Mouse (Mus musculus) spleen, adult 2 months (tissue): ENCODE data around the gene Synpo2.

Experiments
- CTCF ChIP-seq: fragments of 200-500 bp; IDR thresholded peaks from 2 replicates; pipeline ENCODE4 v1.5.1; 2011; ENCODE audit warnings: mild to moderate bottlenecking, inconsistent platforms; ENCODE audit not compliant: insufficient read depth, insufficient read length, insufficient replicate concordance; ENCODE audit errors: extremely low read depth
- POLR2A ChIP-seq: fragments of 200-500 bp; IDR thresholded peaks from 2 replicates; pipeline ENCODE4 v1.6.1; 2011; ENCODE audit warnings: low read depth, low read length, inconsistent platforms

DNA sequence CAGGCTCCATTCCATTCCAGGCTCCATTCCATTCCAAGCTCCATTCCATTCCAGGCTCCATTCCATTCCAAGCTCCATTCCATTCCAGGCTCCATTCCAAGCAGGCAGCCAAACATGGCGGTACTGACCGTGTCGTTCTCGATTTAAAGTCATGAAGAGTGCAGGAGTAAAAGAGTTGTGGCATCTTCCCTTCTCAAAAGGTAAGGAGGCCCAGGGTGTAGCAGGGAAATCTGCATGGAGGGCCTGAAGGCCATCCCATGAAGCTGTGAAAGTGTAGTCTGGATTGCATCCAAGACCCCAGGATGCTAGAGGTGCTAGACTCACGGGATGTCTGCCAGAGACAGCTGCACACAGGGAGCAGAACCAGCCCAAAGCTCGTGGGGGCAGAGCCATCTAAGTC, 28.8 kb upstream of the Synpo2 start:
- TF ChIP-seq CTCF (no peak), POLR2A (no peak)
